Mouse (Mus musculus): ENCODE results near the gene Wtap.

GRCm38 (mm10) chr17:13008528-13008927 is 14.6 kb upstream of the Wtap start:
- TF ChIP-seq CTCF (IDR thresholded peaks at IDR 0.05; ENCODE audit: low read depth, low read length) (no peak), GATA1 (IDR thresholded peaks at IDR 0.05; ENCODE audit: borderline replicate concordance, low read length) (no peak), TAL1 (conservative IDR thresholded peaks at IDR 0.05; ENCODE audit: low read depth, low read length) (no peak)
